Mouse (Mus musculus): ENCODE results near the gene Irx2. TPM values are rescaled to one million over a fixed set of nuclear protein-coding genes. Genes with fewer than 3 reads are reported as not detected.
A peak's percentile ranks its signal among the peaks of the same experiment; 100 is the strongest.

The Irx2 gene
- total and polyA plus RNA-seq, 2 experiments from 2014 or later = 21.2 to 76.4 TPM

- no peak; the same call in 1 of the 2 replicates for ATAC-seq (ENCODE audit: low FRiP score)
- 58% methylated on average over 16 of the region's 16 CpGs for WGBS
- no peak for TF ChIP-seq CTCF (IDR thresholded peaks at IDR 0.05)
Measured at GRCm38 (mm10) chr13:72608706-72609105, 19.9 kb upstream of the Irx2 start.

GRCm38 (mm10) chr13:72610277-72610676, 18.3 kb upstream of the Irx2 start:
- WGBS = 98% methylated on average over 2 of the region's 2 CpGs
- no peak overlapping the region for H3K4me3 ChIP-seq (ENCODE audit: low read depth, low read length)
- ATAC-seq (ENCODE audit: low FRiP score) = no peak

More at GRCm38 (mm10) chr13:72608706-72609105, 19.9 kb upstream of the Irx2 start:
- Histone ChIP-seq H3K4me3 (ENCODE audit: low read depth, low read length) (no peak overlapping the region), H3K36me3 (ENCODE audit: insufficient read depth, low read length) (no peaks in the 10 kb centered on the region), H3K9me3 (ENCODE audit: low read length) (no peaks in the 10 kb centered on the region), H3K27ac (ENCODE audit: low read depth, low read length) (no peak overlapping the region), H3K4me1 (ENCODE audit: insufficient read depth, low read length) (no peaks in the 10 kb centered on the region), H3K4me2 (ENCODE audit: low read depth, low read length, poor library complexity, severe bottlenecking) (no peak overlapping the region), H3K27me3 (ENCODE audit: insufficient read depth, low read length) (no peaks in the 10 kb centered on the region), H3K9ac (replicated peaks; ENCODE audit: low read length, poor library complexity, severe bottlenecking) (no peak overlapping the region)
- DNase-seq (ENCODE audit: low spot score) = no peak

GRCm38 (mm10) chr13:72623926-72624846, 4.4 kb upstream of the Irx2 start:
- peak overlapping the region; percentile 50 for H3K9ac ChIP-seq (replicated peaks; ENCODE audit: low read length, poor library complexity, severe bottlenecking)
- peak overlapping the region; percentile 31 for H3K4me3 ChIP-seq (ENCODE audit: low read depth, low read length)
- no peaks in the 10 kb centered on the region for H3K36me3 ChIP-seq (ENCODE audit: insufficient read depth, low read length)
- H3K4me2 ChIP-seq (ENCODE audit: low read depth, low read length, poor library complexity, severe bottlenecking) = peak overlapping the region; percentile 73
- no peaks in the 10 kb centered on the region for H3K9me3 ChIP-seq (ENCODE audit: low read length)
- peaks cover 2% of the 10 kb centered on the region; the same call in 1 of the 2 replicates for H3K4me1 ChIP-seq (ENCODE audit: insufficient read depth, low read length)
- peaks cover 12% of the 10 kb centered on the region for H3K27me3 ChIP-seq (ENCODE audit: insufficient read depth, low read length)
- ATAC-seq (ENCODE audit: low FRiP score) (no peak), DNase-seq (ENCODE audit: low spot score) (no peak)
- peak; percentile 67 for TF ChIP-seq CTCF (IDR thresholded peaks at IDR 0.05)
- H3K27ac ChIP-seq (ENCODE audit: low read depth, low read length) = peak overlapping the region; percentile 65
- 3% methylated on average over 46 of the region's 46 CpGs for WGBS

More at GRCm38 (mm10) chr13:72610277-72610676, 18.3 kb upstream of the Irx2 start:
- no peak overlapping the region for H3K27ac ChIP-seq (ENCODE audit: low read depth, low read length)
- H3K4me2 ChIP-seq (ENCODE audit: low read depth, low read length, poor library complexity, severe bottlenecking) = no peak overlapping the region
- no peak for TF ChIP-seq CTCF (IDR thresholded peaks at IDR 0.05)
- no peaks in the 10 kb centered on the region for H3K4me1 ChIP-seq (ENCODE audit: insufficient read depth, low read length)
- no peaks in the 10 kb centered on the region for H3K9me3 ChIP-seq (ENCODE audit: low read length)
- no peak overlapping the region for H3K9ac ChIP-seq (replicated peaks; ENCODE audit: low read length, poor library complexity, severe bottlenecking)
- DNase-seq (ENCODE audit: low spot score) = no peak
- no peaks in the 10 kb centered on the region for H3K36me3 ChIP-seq (ENCODE audit: insufficient read depth, low read length)
- H3K27me3 ChIP-seq (ENCODE audit: insufficient read depth, low read length) = no peaks in the 10 kb centered on the region

- Histone ChIP-seq H3K4me2 (ENCODE audit: low read depth, low read length, poor library complexity, severe bottlenecking) (peak overlapping the region; percentile 73), H3K4me1 (ENCODE audit: insufficient read depth, low read length) (peaks cover 2% of the 10 kb centered on the region; the same call in 1 of the 2 replicates), H3K4me3 (ENCODE audit: low read depth, low read length) (peak overlapping the region; percentile 31), H3K27me3 (ENCODE audit: insufficient read depth, low read length) (peaks cover 12% of the 10 kb centered on the region), H3K9ac (replicated peaks; ENCODE audit: low read length, poor library complexity, severe bottlenecking) (0 out of 2 replicates have a peak overlapping the region, but pooled peaks have one; percentile 50), H3K27ac (ENCODE audit: low read depth, low read length) (no peak overlapping the region), H3K9me3 (ENCODE audit: low read length) (no peaks in the 10 kb centered on the region), H3K36me3 (ENCODE audit: insufficient read depth, low read length) (no peaks in the 10 kb centered on the region)
- ATAC-seq (ENCODE audit: low FRiP score) = no peak
- no peak for DNase-seq (ENCODE audit: low spot score)
- no peak for TF ChIP-seq CTCF (IDR thresholded peaks at IDR 0.05)
- WGBS = 9% methylated on average over 6 of the region's 6 CpGs
Measured at GRCm38 (mm10) chr13:72624847-72625170, 3.8 kb upstream of the Irx2 start.

- H3K9me3 ChIP-seq (ENCODE audit: low read length) = no peaks in the 10 kb centered on the region
- TF ChIP-seq CTCF (IDR thresholded peaks at IDR 0.05) = peak; percentile 62
- no peak overlapping the region for H3K9ac ChIP-seq (replicated peaks; ENCODE audit: low read length, poor library complexity, severe bottlenecking)
- H3K4me2 ChIP-seq (ENCODE audit: low read depth, low read length, poor library complexity, severe bottlenecking) = peak overlapping the region; percentile 73
- peaks cover 2% of the 10 kb centered on the region; the same call in 1 of the 2 replicates for H3K4me1 ChIP-seq (ENCODE audit: insufficient read depth, low read length)
- H3K27me3 ChIP-seq (ENCODE audit: insufficient read depth, low read length) = peaks cover 12% of the 10 kb centered on the region
- ATAC-seq (ENCODE audit: low FRiP score) (no peak), DNase-seq (ENCODE audit: low spot score) (no peak)
- H3K27ac ChIP-seq (ENCODE audit: low read depth, low read length) = peak overlapping the region; percentile 47; the same call in 1 of the 2 replicates
- 17% methylated on average over 28 of the region's 28 CpGs for WGBS
- H3K36me3 ChIP-seq (ENCODE audit: insufficient read depth, low read length) = no peaks in the 10 kb centered on the region
- H3K4me3 ChIP-seq (ENCODE audit: low read depth, low read length) = peak overlapping the region; percentile 31
Measured at GRCm38 (mm10) chr13:72625236-72625950, 3.2 kb upstream of the Irx2 start.
